Mouse (Mus musculus) layer of hippocampus, adult 6 months (tissue): ENCODE results near the gene Ssu72. TPM values are rescaled to one million over a fixed set of nuclear protein-coding genes. Genes with fewer than 3 reads are reported as not detected.

ENCODE experiments used
- long read RNA-seq, 2 experiments: library from polyadenylated mRNA; unstranded; transcript quantifications; one replicate each; pipeline ENCODE4 v2.0.0; 2019 to 2020
- polyA plus RNA-seq: library from polyadenylated mRNA; unstranded; fragments of <200 nt; fragmentation: Nextera tagmentation; gene quantifications from 2 replicates; pipeline ENCODE4 v1.2.3, GENCODE M21; 2021

Gene Ssu72
- 201 and 210 TPM in 2 replicates for polyA plus RNA-seq
- long read RNA-seq, experiment 1, transcript Ssu72-201 (5 exons, 1,472 nt): major isoform, 204 of 236 reads
- long read RNA-seq, experiment 1, transcript Ssu72-202 (4 exons, 874 nt): minor isoform, 5 of 236 reads
- long read RNA-seq, experiment 1, partial matches to known transcripts: 14 of 236 reads
- long read RNA-seq, experiment 1, other reads (novel, unspliced or antisense): 11 of 236 reads
- long read RNA-seq, experiment 2, transcript Ssu72-202 (4 exons, 874 nt): minor isoform, 8 of 170 reads
- long read RNA-seq, experiment 2, transcript Ssu72-201 (5 exons, 1,472 nt): major isoform, 123 of 170 reads
- long read RNA-seq, experiment 2, transcript Ssu72-203 (2 exons, 1,555 nt): minor isoform, 21 of 170 reads
- long read RNA-seq, experiment 2, partial matches to known transcripts: 4 of 170 reads
- long read RNA-seq, experiment 2, other reads (novel, unspliced or antisense): 14 of 170 reads

GRCm38 (mm10) chr4:155704721-155705591, at the start of gene Ssu72:
Ssu72 (plus strand) TSS chr4:155704800.

DNA sequence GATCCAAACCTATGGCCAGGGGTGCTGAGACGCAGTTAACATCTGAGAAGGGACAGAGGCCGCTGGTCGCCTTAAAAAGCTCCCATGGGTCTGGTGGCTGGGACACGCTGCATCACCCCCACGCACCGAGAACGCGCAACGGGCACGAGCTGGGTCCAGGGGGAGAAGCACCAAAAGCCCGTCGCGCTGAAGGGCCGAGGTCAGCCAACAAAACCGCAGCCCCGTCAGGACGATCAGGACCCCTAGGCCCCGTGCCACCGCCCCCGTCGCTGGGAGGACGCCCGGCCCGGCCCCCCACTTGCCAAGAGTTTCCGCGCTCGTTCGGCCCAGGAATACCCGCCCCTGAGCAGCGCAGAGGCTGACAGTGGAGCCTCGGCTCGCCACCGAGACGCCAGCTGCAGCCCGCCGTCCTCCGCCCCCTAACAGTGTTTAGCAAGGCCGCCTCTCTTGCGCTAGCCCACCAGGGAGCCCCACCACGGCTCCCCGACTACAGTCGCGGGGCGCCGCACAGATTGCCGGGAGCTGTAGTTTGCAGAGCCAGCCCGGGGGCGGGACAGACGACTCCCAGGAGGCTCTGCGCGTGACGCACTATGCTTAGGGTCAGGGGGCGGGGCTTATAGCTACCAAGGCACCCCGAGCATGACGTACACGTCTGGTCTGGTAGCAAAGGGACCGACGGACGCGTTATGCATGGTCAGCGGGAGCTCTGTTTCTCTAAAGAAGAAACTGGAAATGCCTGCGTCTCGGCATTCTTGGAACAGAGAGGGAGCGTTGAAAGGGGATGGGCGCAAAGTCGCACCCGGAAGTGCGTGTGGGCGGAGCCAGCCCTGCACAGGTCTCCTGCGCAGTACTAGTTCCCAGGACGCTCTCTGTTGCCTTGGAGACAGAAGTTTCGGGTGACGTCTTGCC, 35.7 kb upstream of the Ssu72 start, which contains the start of gene Mib2:
Gene Mib2, minus strand, starts transcription at position 510 of the 909 bp plus-strand sequence.

GRCm38 (mm10) chr4:155694111-155694481, 10.5 kb upstream of the Ssu72 start, which contains the start of gene Fndc10:
Fndc10 (plus strand) TSS chr4:155694342.

DNA sequence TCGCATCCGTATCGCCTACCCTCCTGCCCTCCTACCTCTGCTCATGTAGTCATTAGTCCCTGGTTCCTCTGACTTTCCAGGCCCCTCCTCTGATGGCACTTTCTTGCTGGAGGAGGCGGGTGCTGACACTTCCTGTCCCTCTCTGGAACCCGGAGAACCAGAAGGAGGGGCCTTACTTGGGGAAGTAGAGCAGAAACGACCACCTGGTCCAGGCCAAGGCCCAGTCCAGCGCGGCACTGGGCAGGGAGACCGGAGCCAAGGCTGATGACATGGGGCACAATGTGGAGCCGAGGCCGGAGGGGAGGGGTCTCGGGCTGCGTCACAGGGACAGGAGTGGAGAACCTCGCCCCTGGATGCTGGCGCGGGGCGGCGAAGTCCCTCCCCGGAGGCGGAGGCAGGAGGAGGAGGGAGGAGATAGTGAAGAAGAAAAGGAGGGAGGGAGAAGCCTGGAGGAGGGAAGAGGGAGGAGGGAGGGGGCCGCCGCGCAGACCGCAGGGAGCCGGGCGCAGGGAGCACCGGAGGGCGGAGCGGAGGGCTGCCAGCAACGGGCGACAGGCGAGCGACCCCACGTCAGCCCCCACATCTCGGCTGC, 29.8 kb downstream of the Ssu72 start, which contains the start of gene Tmem240:
Gene Tmem240, plus strand, starts transcription at position 451 of the 592 bp plus-strand sequence.

GRCm38 (mm10) chr4:155760613-155761355, 56.2 kb downstream of the Ssu72 start, which contains the start of gene Atad3a:
Atad3a (minus strand) TSS chr4:155761093.

DNA sequence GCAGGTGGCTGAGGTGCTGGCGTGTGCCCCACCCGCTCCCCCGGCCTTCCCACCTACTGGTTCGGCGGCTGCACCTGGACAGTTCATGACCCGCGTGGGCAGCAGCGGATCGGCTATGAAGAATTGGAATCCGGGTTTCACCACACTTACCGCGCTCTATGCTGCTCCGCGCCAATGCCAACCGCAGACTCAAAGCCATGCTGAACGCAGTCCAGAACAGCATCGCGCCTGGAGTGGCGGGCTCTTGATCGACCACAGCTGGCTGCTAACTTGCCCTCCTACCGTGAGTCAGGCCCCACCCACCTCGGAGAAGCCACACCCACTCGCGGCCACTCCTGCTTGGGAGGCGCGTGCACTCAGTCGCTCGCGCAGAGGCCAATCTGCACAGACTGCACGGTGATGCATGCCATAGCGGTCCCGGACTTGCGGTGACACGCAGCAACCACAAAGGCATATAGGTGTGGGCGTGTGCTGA, 69.7 kb downstream of the Ssu72 start, which contains the start of gene Vwa1:
Gene Vwa1, minus strand, starts transcription at position 419 of the 475 bp plus-strand sequence.

Other genes starting within 250 kb of the Ssu72 start
- gene Tmem52, start 235.7 kb upstream of the Ssu72 start, polyA plus RNA-seq: 7.6 and 8.3 TPM in 2 replicates
- 837 and 1,392 TPM in 2 replicates for gene Gnb1, start 213.4 kb upstream of the Ssu72 start, polyA plus RNA-seq
- 58.4 and 62.6 TPM in 2 replicates for gene Nadk, start 142.4 kb upstream of the Ssu72 start, polyA plus RNA-seq
- 26.4 and 31.2 TPM in 2 replicates for gene Slc35e2, start 103.4 kb upstream of the Ssu72 start, polyA plus RNA-seq
- gene Cdk11b, start 79.9 kb upstream of the Ssu72 start, polyA plus RNA-seq: 35.4 and 39.2 TPM in 2 replicates
- not detected in 2 replicates for gene Gm10563, start 59.4 kb upstream of the Ssu72 start, polyA plus RNA-seq
- gene Mmp23, start 51.4 kb upstream of the Ssu72 start, polyA plus RNA-seq: 0.45 and 0.87 TPM in 2 replicates
- 14.8 and 16.5 TPM in 2 replicates for gene Mib2, start 35.6 kb upstream of the Ssu72 start, polyA plus RNA-seq
- gene Fndc10, start 10.5 kb upstream of the Ssu72 start, polyA plus RNA-seq: 10.0 and 11.8 TPM in 2 replicates
- gene Tmem240, start 30.0 kb downstream of the Ssu72 start, polyA plus RNA-seq: 2.4 and 2.9 TPM in 2 replicates
- 28.5 and 32.9 TPM in 2 replicates for gene Atad3a, start 56.3 kb downstream of the Ssu72 start, polyA plus RNA-seq
- 14.0 and 15.3 TPM in 2 replicates for gene Vwa1, start 69.9 kb downstream of the Ssu72 start, polyA plus RNA-seq
- 10.0 and 10.7 TPM in 2 replicates for gene Tmem88b, start 81.1 kb downstream of the Ssu72 start, polyA plus RNA-seq
- gene Ankrd65, start 85.6 kb downstream of the Ssu72 start, polyA plus RNA-seq: 0.19 TPM in 1 of 2 replicates, not detected in the other
- gene Mrpl20, start 98.1 kb downstream of the Ssu72 start, polyA plus RNA-seq: 367 and 368 TPM in 2 replicates
- gene Ccnl2, start 107.7 kb downstream of the Ssu72 start, polyA plus RNA-seq: 23.5 and 25.2 TPM in 2 replicates
- 269 and 273 TPM in 2 replicates for gene Aurkaip1, start 126.5 kb downstream of the Ssu72 start, polyA plus RNA-seq
- 6.7 and 11.4 TPM in 2 replicates for gene Mxra8, start 134.9 kb downstream of the Ssu72 start, polyA plus RNA-seq
- gene Dvl1, start 142.6 kb downstream of the Ssu72 start, polyA plus RNA-seq: 4.7 TPM in 2 replicates
- gene Tas1r3, start 158.6 kb downstream of the Ssu72 start, polyA plus RNA-seq: 0.05 and 0.08 TPM in 2 replicates
- gene Cptp, start 164.6 kb downstream of the Ssu72 start, polyA plus RNA-seq: 14.0 and 15.0 TPM in 2 replicates
- 35.4 and 38.5 TPM in 2 replicates for gene Ints11, start 164.7 kb downstream of the Ssu72 start, polyA plus RNA-seq
- gene Pusl1, start 187.0 kb downstream of the Ssu72 start, polyA plus RNA-seq: 45.2 and 57.4 TPM in 2 replicates
- gene Acap3, start 187.0 kb downstream of the Ssu72 start, polyA plus RNA-seq: 25.0 and 25.7 TPM in 2 replicates
- gene Ube2j2, start 239.0 kb downstream of the Ssu72 start, polyA plus RNA-seq: 39.1 and 45.7 TPM in 2 replicates